9 mouse cellular contexts compared by ENCODE assay signal in genomic region chr2:155696091-155696558, GRCm38 (mm10). TPM values are rescaled to one million over a fixed set of nuclear protein-coding genes. Genes with fewer than 3 reads are reported as not detected.
A peak's percentile ranks its signal among the peaks of the same experiment; 100 is the strongest.
DNase-seq lines count a peak whose midpoint lies in the region; ATAC-seq lines count a peak whose summit lies in the region.
"Had no signal": no experiment of that assay in that cellular context is flagged by ENCODE, and none has a peak within 500 bp of the region (broad histone marks: within the 10 kb centered on the region; RNA-seq: fewer than 3 reads in every experiment).

No protein-coding gene starts in this region.

- peak; percentile 83 for DNase-seq in Muller cell, postnatal 12 days (ENCODE audit: inconsistent ontology term)
- DNase-seq in cerebellum, adult 9-11 months: peak; percentile 87
- DNase-seq in gastrocnemius, postnatal 36 days: peak; percentile 85 to 90
- DNase-seq in layer of hippocampus, adult 9-11 months: peak; percentile 74
- peak; percentile 93 for DNase-seq in lung, postnatal 14 days
- peak; percentile 32 to 49 for DNase-seq in right cerebral cortex, postnatal 36 days (ENCODE audit: low spot score in 2 of 2)
- peak; percentile 68 to 95 for DNase-seq in urinary bladder, postnatal 4 days (ENCODE audit: low spot score in 2 of 2)

- intact Hi-C loops in gastrocnemius, postnatal 36 days (cut with DNase I): loop anchor here (2.0 to 10.0 kb wide), 2 partner anchors 69 to 119 kb away; partner anchors contain the start of gene BC029722

- ATAC-seq in CD4-positive, CD25-positive, alpha-beta regulatory T cell, adult 4 months: peak; percentile 31

RNA-seq across cellular contexts. Expression of gene Trpc4ap, which starts 3.9 kb away (rescaled TPM):
- polyA plus RNA-seq in CD4-positive, CD25-positive, alpha-beta regulatory T cell, adult 4 months (2017; shearing (Covaris generic)): 10 to 100 TPM; 35.3 to 44.4 TPM
- 10 to 100 TPM; 85.8 to 90.9 TPM for total RNA-seq in gastrocnemius, postnatal 36 days (2021)

RNA-seq across cellular contexts. Expression of gene Edem2, which starts 33.1 kb away (rescaled TPM):
- polyA plus RNA-seq in CD4-positive, CD25-positive, alpha-beta regulatory T cell, adult 4 months (2017; shearing (Covaris generic)): 10 to 100 TPM; 44.7 to 59.3 TPM
- total RNA-seq in gastrocnemius, postnatal 36 days (2021): 1 to 10 TPM; 3.7 to 4.2 TPM

RNA-seq across cellular contexts. Expression of gene Gm17581, which starts 39.5 kb away (rescaled TPM):
- not detected for polyA plus RNA-seq in CD4-positive, CD25-positive, alpha-beta regulatory T cell, adult 4 months (2017; shearing (Covaris generic))
- not detected for total RNA-seq in gastrocnemius, postnatal 36 days (2021)
- polyA plus RNA-seq: midbrain, embryonic 12.5 days had no signal

RNA-seq across cellular contexts. Expression of gene Procr, which starts 54.8 kb away (rescaled TPM):
- polyA plus RNA-seq in CD4-positive, CD25-positive, alpha-beta regulatory T cell, adult 4 months (2017; shearing (Covaris generic)): not detected
- 10 to 100 TPM; 10.6 to 10.9 TPM for total RNA-seq in gastrocnemius, postnatal 36 days (2021)

Comparison
In these comparisons a context has a peak if more than half of its experiments do, and no peak if none do; other contexts are left out.
1. Peak in every context shown above with its lines: DNase-seq and ATAC-seq.
2. DNase-seq: peak in every context shown above with its lines; median percentile 93 in lung, postnatal 14 days; 88 in gastrocnemius, postnatal 36 days; 87 in cerebellum, adult 9-11 months; 83 in Muller cell, postnatal 12 days; 82 in urinary bladder, postnatal 4 days; 74 in layer of hippocampus, adult 9-11 months; 40 in right cerebral cortex, postnatal 36 days.